Mouse (Mus musculus): ENCODE results near the gene Ric1. TPM values are rescaled to one million over a fixed set of nuclear protein-coding genes. Genes with fewer than 3 reads are reported as not detected.

The Ric1 gene
- 4.3 TPM for polyA plus RNA-seq (2012; fragmentation: generic; extraction: Trizol)
- long read RNA-seq, experiment 1, partial matches to known transcripts, result 0 of 15 reads
- long read RNA-seq, experiment 1, other reads (novel, unspliced or antisense), result 15 of 15 reads
- long read RNA-seq, experiment 2, partial matches to known transcripts, result 1 of 1 reads
- long read RNA-seq, experiment 2, other reads (novel, unspliced or antisense), result 0 of 1 reads

- no peaks in the 10 kb centered on the region for H3K36me3 ChIP-seq (ENCODE audit: control insufficient read depth, insufficient read depth)
- TF ChIP-seq MYOG (IDR thresholded peaks at IDR 0.05; ENCODE audit: control insufficient read depth, extremely low read depth, insufficient read length) (no peak), MYOD1 (IDR thresholded peaks at IDR 0.05; ENCODE audit: control insufficient read depth, insufficient read length, low read depth) (no peak), USF1 (IDR thresholded peaks at IDR 0.05; ENCODE audit: low read depth) (peak; percentile 97), MAX (IDR thresholded peaks at IDR 0.05) (peak; percentile 54), FOSL1 (IDR thresholded peaks at IDR 0.05; ENCODE audit: insufficient read depth, low read length, poor library complexity, severe bottlenecking) (no peak), CEBPB (IDR thresholded peaks at IDR 0.05; ENCODE audit: low read depth) (no peak), CTCF (IDR thresholded peaks at IDR 0.05; ENCODE audit: control insufficient read depth, insufficient read depth, insufficient read length) (no peak)
- peaks cover 27% of the 10 kb centered on the region for H3K79me3 ChIP-seq (ENCODE audit: low read depth)
- H3ac ChIP-seq (ENCODE audit: control insufficient read depth, insufficient read length, low read depth), result peak within 1 kb of the TSS; percentile 78
- peak within 1 kb of the TSS; percentile 74 for H3K4me3 ChIP-seq (ENCODE audit: insufficient read depth, poor library complexity, severe bottlenecking)
- H3K79me2 ChIP-seq (ENCODE audit: control insufficient read depth, insufficient read depth), result peaks cover 43% of the 10 kb centered on the region
- H3K27me3 ChIP-seq (ENCODE audit: control insufficient read depth, insufficient read depth, insufficient read length), result no peaks in the 10 kb centered on the region
Measured at GRCm38 (mm10) chr19:29521637-29522435, at the start of gene Ric1. Gene Ric1, plus strand, starts transcription at chr19:29522282.

- Histone ChIP-seq H3K79me3 (ENCODE audit: low read depth) (no peaks in the 10 kb centered on the region), H3K27me3 (ENCODE audit: control insufficient read depth, insufficient read depth, insufficient read length) (peaks cover 7% of the 10 kb centered on the region), H3K36me3 (ENCODE audit: control insufficient read depth, insufficient read depth) (no peaks in the 10 kb centered on the region), H3K4me3 (ENCODE audit: insufficient read depth, poor library complexity, severe bottlenecking) (no peak overlapping the region), H3K79me2 (ENCODE audit: control insufficient read depth, insufficient read depth) (no peaks in the 10 kb centered on the region), H3ac (ENCODE audit: control insufficient read depth, insufficient read length, low read depth) (no peak overlapping the region)
- TF ChIP-seq FOSL1 (IDR thresholded peaks at IDR 0.05; ENCODE audit: insufficient read depth, low read length, poor library complexity, severe bottlenecking) (no peak), MAX (IDR thresholded peaks at IDR 0.05) (no peak), MYOG (IDR thresholded peaks at IDR 0.05; ENCODE audit: control insufficient read depth, extremely low read depth, insufficient read length) (no peak), USF1 (IDR thresholded peaks at IDR 0.05; ENCODE audit: low read depth) (no peak), MYOD1 (IDR thresholded peaks at IDR 0.05; ENCODE audit: control insufficient read depth, insufficient read length, low read depth) (no peak), CTCF (IDR thresholded peaks at IDR 0.05; ENCODE audit: control insufficient read depth, insufficient read depth, insufficient read length) (no peak)
Measured at GRCm38 (mm10) chr19:29472424-29472823, 49.7 kb upstream of the Ric1 start.

GRCm38 (mm10) chr19:29472946-29473345, 49.1 kb upstream of the Ric1 start:
- H3K79me3 ChIP-seq (ENCODE audit: low read depth), result no peaks in the 10 kb centered on the region
- no peaks in the 10 kb centered on the region for H3K36me3 ChIP-seq (ENCODE audit: control insufficient read depth, insufficient read depth)
- H3K27me3 ChIP-seq (ENCODE audit: control insufficient read depth, insufficient read depth, insufficient read length), result peaks cover 7% of the 10 kb centered on the region
- no peak for TF ChIP-seq MYOD1 (IDR thresholded peaks at IDR 0.05; ENCODE audit: control insufficient read depth, insufficient read length, low read depth)
- TF ChIP-seq CEBPB (IDR thresholded peaks at IDR 0.05; ENCODE audit: low read depth), result no peak
- TF ChIP-seq FOSL1 (IDR thresholded peaks at IDR 0.05; ENCODE audit: insufficient read depth, low read length, poor library complexity, severe bottlenecking), result no peak
- TF ChIP-seq MAX (IDR thresholded peaks at IDR 0.05), result no peak
- no peak for TF ChIP-seq CTCF (IDR thresholded peaks at IDR 0.05; ENCODE audit: control insufficient read depth, insufficient read depth, insufficient read length)
- TF ChIP-seq MYOG (IDR thresholded peaks at IDR 0.05; ENCODE audit: control insufficient read depth, extremely low read depth, insufficient read length), result no peak
- TF ChIP-seq USF1 (IDR thresholded peaks at IDR 0.05; ENCODE audit: low read depth), result no peak
- no peaks in the 10 kb centered on the region for H3K79me2 ChIP-seq (ENCODE audit: control insufficient read depth, insufficient read depth)
- no peak overlapping the region for H3K4me3 ChIP-seq (ENCODE audit: insufficient read depth, poor library complexity, severe bottlenecking)
- no peak overlapping the region for H3ac ChIP-seq (ENCODE audit: control insufficient read depth, insufficient read length, low read depth)

GRCm38 (mm10) chr19:29474803-29475202, 47.3 kb upstream of the Ric1 start:
- no peak for TF ChIP-seq FOSL1 (IDR thresholded peaks at IDR 0.05; ENCODE audit: insufficient read depth, low read length, poor library complexity, severe bottlenecking)
- no peak for TF ChIP-seq MYOD1 (IDR thresholded peaks at IDR 0.05; ENCODE audit: control insufficient read depth, insufficient read length, low read depth)
- TF ChIP-seq CTCF (IDR thresholded peaks at IDR 0.05; ENCODE audit: control insufficient read depth, insufficient read depth, insufficient read length), result no peak
- TF ChIP-seq CEBPB (IDR thresholded peaks at IDR 0.05; ENCODE audit: low read depth), result no peak
- Histone ChIP-seq H3K79me3 (ENCODE audit: low read depth) (no peaks in the 10 kb centered on the region), H3K79me2 (ENCODE audit: control insufficient read depth, insufficient read depth) (no peaks in the 10 kb centered on the region), H3ac (ENCODE audit: control insufficient read depth, insufficient read length, low read depth) (no peak overlapping the region), H3K4me3 (ENCODE audit: insufficient read depth, poor library complexity, severe bottlenecking) (no peak overlapping the region), H3K36me3 (ENCODE audit: control insufficient read depth, insufficient read depth) (no peaks in the 10 kb centered on the region), H3K27me3 (ENCODE audit: control insufficient read depth, insufficient read depth, insufficient read length) (peaks cover 13% of the 10 kb centered on the region)

- no peaks in the 10 kb centered on the region for H3K36me3 ChIP-seq (ENCODE audit: control insufficient read depth, insufficient read depth)
- TF ChIP-seq CTCF (IDR thresholded peaks at IDR 0.05; ENCODE audit: control insufficient read depth, insufficient read depth, insufficient read length) (no peak), MAX (IDR thresholded peaks at IDR 0.05) (no peak), FOSL1 (IDR thresholded peaks at IDR 0.05; ENCODE audit: insufficient read depth, low read length, poor library complexity, severe bottlenecking) (no peak), MYOD1 (IDR thresholded peaks at IDR 0.05; ENCODE audit: control insufficient read depth, insufficient read length, low read depth) (no peak), CEBPB (IDR thresholded peaks at IDR 0.05; ENCODE audit: low read depth) (no peak), USF1 (IDR thresholded peaks at IDR 0.05; ENCODE audit: low read depth) (no peak), MYOG (IDR thresholded peaks at IDR 0.05; ENCODE audit: control insufficient read depth, extremely low read depth, insufficient read length) (no peak)
- peaks cover 17% of the 10 kb centered on the region for H3K27me3 ChIP-seq (ENCODE audit: control insufficient read depth, insufficient read depth, insufficient read length)
- H3ac ChIP-seq (ENCODE audit: control insufficient read depth, insufficient read length, low read depth), result no peak overlapping the region
- H3K79me3 ChIP-seq (ENCODE audit: low read depth), result no peaks in the 10 kb centered on the region
- no peaks in the 10 kb centered on the region for H3K79me2 ChIP-seq (ENCODE audit: control insufficient read depth, insufficient read depth)
- H3K4me3 ChIP-seq (ENCODE audit: insufficient read depth, poor library complexity, severe bottlenecking), result no peak overlapping the region
Measured at GRCm38 (mm10) chr19:29475210-29475620, 46.9 kb upstream of the Ric1 start.
